Mouse (Mus musculus) forebrain, embryonic 15.5 days (tissue): ENCODE measurements around the gene Fkbp15. TPM values are rescaled to one million over a fixed set of nuclear protein-coding genes. Genes with fewer than 3 reads are reported as not detected.

Source experiments
- ATAC-seq: fragments of 200-750 bp; cut with Nextera tagmentation; replicated peaks from 2 replicates; pipeline ENCODE4 v1.8.0; 2017; ENCODE audit warnings: mild to moderate bottlenecking, moderate TSS enrichment, moderate library complexity
- H3K27ac ChIP-seq: fragments of 300-500 bp; sonication (generic); replicated peaks from 2 replicates; pipeline ENCODE4 v1.5.1; 2015; ENCODE audit warnings: mild to moderate bottlenecking, inconsistent platforms
- H3K27me3 ChIP-seq: fragments of 300-500 bp; sonication (generic); 2 replicates; pipeline ENCODE4 v1.6.1; 2015; ENCODE audit warnings: inconsistent platforms
- H3K36me3 ChIP-seq: fragments of 300-500 bp; sonication (generic); 2 replicates; pipeline ENCODE4 v1.6.1; 2015; ENCODE audit warnings: mild to moderate bottlenecking, inconsistent platforms
- H3K4me1 ChIP-seq: fragments of 300-500 bp; sonication (generic); 2 replicates; pipeline ENCODE4 v1.6.1; 2015; ENCODE audit warnings: inconsistent platforms
- H3K4me2 ChIP-seq: fragments of 300-500 bp; sonication (generic); replicated peaks from 2 replicates; pipeline ENCODE4 v1.6.1; 2015; ENCODE audit warnings: mild to moderate bottlenecking, inconsistent platforms
- H3K4me3 ChIP-seq: fragments of 300-500 bp; sonication (generic); 2 replicates; pipeline ENCODE4 v1.5.1; 2015; ENCODE audit warnings: mild to moderate bottlenecking, inconsistent platforms
- H3K9ac ChIP-seq: fragments of 300-500 bp; sonication (generic); replicated peaks from 2 replicates; pipeline ENCODE4 v1.6.1; 2015; ENCODE audit warnings: mild to moderate bottlenecking, inconsistent platforms
- H3K9me3 ChIP-seq: fragments of 300-500 bp; sonication (generic); 2 replicates; pipeline ENCODE4 v1.6.1; 2016; ENCODE audit warnings: inconsistent platforms
- WGBS: fragments of 180-500 bp; shearing (Covaris S2); methylation state at CpG from one replicate; pipeline ENCODE4 v1.1.7; 2015; ENCODE audit warnings: mixed read lengths; 5-methylcytosine and 5-hydroxymethylcytosine counted together
- polyA plus RNA-seq: library from polyadenylated mRNA; unstranded; fragments of >200 nt; fragmentation: Nextera tagmentation; extraction: Ambion mirVana; gene quantifications from 2 replicates; pipeline ENCODE4 v1.2.1, GENCODE M21; 2015

The Fkbp15 gene
- polyA plus RNA-seq, 1 experiment from 2014 or later = 22.8 TPM

GRCm38 (mm10) chr4:62306840-62307239 is 53.5 kb downstream of the Fkbp15 start:
- peaks cover 55% of the 10 kb centered on the region for H3K36me3 ChIP-seq

GRCm38 (mm10) chr4:62306301-62306700 is 54.0 kb downstream of the Fkbp15 start:
- no peaks in the 10 kb centered on the region for H3K4me1 ChIP-seq
- no peak overlapping the region for H3K4me3 ChIP-seq
- no peak overlapping the region for H3K9ac ChIP-seq
- no peak overlapping the region for H3K4me2 ChIP-seq
- H3K27me3 ChIP-seq = no peaks in the 10 kb centered on the region
- peaks cover 57% of the 10 kb centered on the region for H3K36me3 ChIP-seq
- no peak overlapping the region for H3K27ac ChIP-seq
- no peak for ATAC-seq
- no peaks in the 10 kb centered on the region for H3K9me3 ChIP-seq
- WGBS = 92% methylated on average over 1 of the region's 1 CpGs

More at GRCm38 (mm10) chr4:62306840-62307239, 53.5 kb downstream of the Fkbp15 start:
- no peak for ATAC-seq
- no peaks in the 10 kb centered on the region for H3K27me3 ChIP-seq
- H3K9me3 ChIP-seq = no peaks in the 10 kb centered on the region
- H3K9ac ChIP-seq = no peak overlapping the region
- H3K4me3 ChIP-seq = no peak overlapping the region
- WGBS = 66% methylated on average over 4 of the region's 4 CpGs
- H3K4me2 ChIP-seq = no peak overlapping the region
- no peak overlapping the region for H3K27ac ChIP-seq
- no peaks in the 10 kb centered on the region for H3K4me1 ChIP-seq

- Histone ChIP-seq H3K9me3 (no peaks in the 10 kb centered on the region), H3K9ac (no peak overlapping the region), H3K36me3 (peaks cover 75% of the 10 kb centered on the region), H3K27ac (no peak overlapping the region), H3K4me1 (no peaks in the 10 kb centered on the region), H3K27me3 (no peaks in the 10 kb centered on the region), H3K4me2 (no peak overlapping the region), H3K4me3 (no peak overlapping the region)
- ATAC-seq = no peak
- 94% methylated on average over 1 of the region's 1 CpGs for WGBS
Measured at GRCm38 (mm10) chr4:62303288-62303687, 57.1 kb downstream of the Fkbp15 start.

- ATAC-seq = no peak
- H3K36me3 ChIP-seq = peaks cover 76% of the 10 kb centered on the region
- H3K9me3 ChIP-seq = no peaks in the 10 kb centered on the region
Measured at GRCm38 (mm10) chr4:62302795-62303194, 57.6 kb downstream of the Fkbp15 start.

DNA sequence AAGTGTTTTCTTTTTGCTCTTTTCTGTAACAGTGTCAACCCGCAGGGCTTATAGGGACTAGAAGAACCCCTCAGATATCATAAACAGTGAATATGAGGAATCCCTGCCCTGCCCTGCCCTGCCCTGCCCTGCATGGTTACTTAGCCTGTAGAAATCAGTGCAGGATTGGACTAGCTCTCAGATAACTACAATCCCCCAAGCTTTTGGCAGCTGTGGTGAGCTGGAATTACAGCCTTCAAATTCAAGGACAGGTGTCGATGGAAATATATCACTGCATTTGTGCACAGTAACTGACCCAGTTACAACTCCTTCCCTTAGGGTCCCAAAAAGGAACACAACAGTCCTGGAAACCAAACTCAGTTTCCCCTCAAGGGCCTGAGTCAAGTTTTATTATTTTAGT is 60.3 kb downstream of the Fkbp15 start:
- H3K9me3 ChIP-seq = no peaks in the 10 kb centered on the region
- peaks cover 79% of the 10 kb centered on the region for H3K36me3 ChIP-seq
- H3K27me3 ChIP-seq = no peaks in the 10 kb centered on the region
- H3K9ac ChIP-seq = no peak overlapping the region
- H3K27ac ChIP-seq = no peak overlapping the region
- WGBS = 97% methylated on average over 2 of the region's 2 CpGs
- no peaks in the 10 kb centered on the region for H3K4me1 ChIP-seq
- no peak overlapping the region for H3K4me3 ChIP-seq
- ATAC-seq = no peak
- no peak overlapping the region for H3K4me2 ChIP-seq

More at GRCm38 (mm10) chr4:62302795-62303194, 57.6 kb downstream of the Fkbp15 start:
- H3K4me2 ChIP-seq = no peak overlapping the region
- no peaks in the 10 kb centered on the region for H3K4me1 ChIP-seq
- H3K9ac ChIP-seq = no peak overlapping the region
- WGBS = 76% methylated on average over 2 of the region's 2 CpGs
- H3K27ac ChIP-seq = no peak overlapping the region
- H3K4me3 ChIP-seq = no peak overlapping the region
- no peaks in the 10 kb centered on the region for H3K27me3 ChIP-seq

DNA sequence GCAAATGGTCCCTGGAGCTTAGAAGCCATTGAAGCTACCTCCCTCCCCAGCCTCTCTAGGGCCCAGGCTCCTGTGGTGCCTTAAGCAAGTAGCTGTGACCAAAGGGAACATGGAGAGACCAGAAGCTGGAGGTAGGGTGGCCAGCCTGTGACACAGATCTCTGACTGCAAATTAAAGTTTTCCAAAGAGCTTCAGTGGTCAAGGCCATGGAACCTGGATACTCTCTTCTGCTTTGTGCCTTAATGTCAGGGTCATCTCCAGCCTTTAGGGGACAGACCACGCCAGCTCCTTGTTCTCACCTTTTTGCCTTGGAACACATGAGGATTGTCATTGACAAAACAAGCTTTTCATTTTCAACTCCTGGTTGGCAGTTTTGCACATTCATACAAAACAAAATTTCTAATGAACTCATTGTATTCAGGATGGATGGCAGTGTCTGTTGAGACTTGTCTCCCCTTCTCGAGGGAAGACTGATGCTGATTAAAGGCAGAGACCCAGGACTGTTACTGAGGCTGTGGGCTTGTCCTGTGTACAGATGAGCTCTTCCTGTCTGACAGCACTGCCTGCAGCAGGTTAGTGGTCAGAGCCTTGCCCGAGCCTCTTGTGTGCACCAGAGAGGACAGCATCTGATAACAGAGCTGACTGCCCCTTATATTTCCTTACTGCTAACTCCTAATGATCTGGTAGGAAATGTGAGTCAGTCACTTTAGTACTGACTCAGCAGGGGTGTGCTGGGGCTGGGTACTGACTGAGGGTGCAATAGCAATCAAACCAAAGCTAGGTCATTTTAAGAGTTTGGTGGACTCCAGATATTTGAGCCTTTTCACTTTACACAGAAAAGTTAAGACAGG is 62.8 kb downstream of the Fkbp15 start:
- Histone ChIP-seq H3K4me2 (no peak overlapping the region), H3K27ac (no peak overlapping the region), H3K27me3 (no peaks in the 10 kb centered on the region), H3K36me3 (peaks cover 69% of the 10 kb centered on the region), H3K9me3 (no peaks in the 10 kb centered on the region), H3K9ac (no peak overlapping the region), H3K4me3 (no peak overlapping the region), H3K4me1 (no peaks in the 10 kb centered on the region)
- no peak for ATAC-seq
- WGBS = 88% methylated on average over 3 of the region's 3 CpGs

- Histone ChIP-seq H3K27ac (no peak overlapping the region), H3K4me3 (no peak overlapping the region), H3K36me3 (peaks cover 48% of the 10 kb centered on the region), H3K27me3 (no peaks in the 10 kb centered on the region), H3K9me3 (no peaks in the 10 kb centered on the region), H3K4me2 (no peak overlapping the region), H3K9ac (no peak overlapping the region), H3K4me1 (no peaks in the 10 kb centered on the region)
- ATAC-seq = no peak
- 96% methylated on average over 1 of the region's 1 CpGs for WGBS
Measured at GRCm38 (mm10) chr4:62294741-62295140, 65.6 kb downstream of the Fkbp15 start.

- H3K9ac ChIP-seq = no peak overlapping the region
- H3K4me1 ChIP-seq = no peaks in the 10 kb centered on the region; the same call in 1 of the 2 replicates
- H3K4me2 ChIP-seq = no peak overlapping the region
- H3K4me3 ChIP-seq = no peak overlapping the region
- no peak overlapping the region for H3K27ac ChIP-seq
- H3K9me3 ChIP-seq = no peaks in the 10 kb centered on the region
- 74% methylated on average over 10 of the region's 10 CpGs for WGBS
- no peaks in the 10 kb centered on the region for H3K27me3 ChIP-seq
- peaks cover 35% of the 10 kb centered on the region for H3K36me3 ChIP-seq
- ATAC-seq = no peak
Measured at GRCm38 (mm10) chr4:62293219-62293861, 67.0 kb downstream of the Fkbp15 start.

DNA sequence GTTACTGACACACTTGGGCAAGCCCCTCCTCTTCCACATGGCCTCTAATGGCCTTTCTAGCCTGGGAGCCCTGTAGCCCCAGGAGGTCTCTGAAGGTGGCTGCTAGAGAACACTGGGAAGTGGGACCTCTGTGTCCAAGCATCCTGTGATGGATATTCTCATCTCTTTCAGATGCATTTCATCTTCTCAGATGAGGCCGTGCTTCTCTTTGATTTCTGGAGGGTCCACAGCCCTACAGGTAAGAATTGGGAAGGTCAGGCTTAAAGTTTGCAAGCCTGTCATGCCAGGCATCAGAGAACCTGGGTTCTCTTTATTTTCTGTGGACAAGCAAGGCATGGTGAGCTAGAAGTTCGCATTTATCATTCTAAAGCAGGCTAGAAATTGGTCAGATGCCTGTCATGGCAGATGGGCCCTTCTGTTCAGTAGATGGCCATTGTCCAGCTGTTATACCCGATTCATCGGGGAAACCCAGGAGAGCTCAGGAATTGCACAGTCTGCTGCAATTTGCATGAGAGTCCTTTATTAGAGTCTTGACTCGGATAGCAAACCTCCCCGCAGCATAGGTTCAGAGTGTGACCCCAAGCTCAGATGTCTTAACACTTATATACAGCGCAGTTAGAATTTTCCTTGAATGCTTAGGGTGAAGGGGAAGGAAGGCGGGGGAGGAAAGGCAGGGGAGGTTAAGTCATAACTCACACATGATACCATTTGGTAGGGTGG is 67.7 kb downstream of the Fkbp15 start:
- WGBS = 76% methylated on average over 8 of the region's 8 CpGs
- H3K36me3 ChIP-seq = peaks cover 28% of the 10 kb centered on the region
- H3K4me2 ChIP-seq = no peak overlapping the region
- no peak overlapping the region for H3K9ac ChIP-seq
- H3K4me3 ChIP-seq = no peak overlapping the region
- no peak overlapping the region for H3K27ac ChIP-seq
- H3K27me3 ChIP-seq = no peaks in the 10 kb centered on the region
- peaks cover 5% of the 10 kb centered on the region for H3K4me1 ChIP-seq
- no peaks in the 10 kb centered on the region for H3K9me3 ChIP-seq
- ATAC-seq = no peak

GRCm38 (mm10) chr4:62290816-62291505 is 69.4 kb downstream of the Fkbp15 start:
- H3K9ac ChIP-seq = no peak overlapping the region
- H3K27me3 ChIP-seq = no peaks in the 10 kb centered on the region
- H3K36me3 ChIP-seq = peaks cover 12% of the 10 kb centered on the region
- WGBS = 92% methylated on average over 9 of the region's 9 CpGs
- no peaks in the 10 kb centered on the region for H3K9me3 ChIP-seq
- H3K27ac ChIP-seq = no peak overlapping the region
- H3K4me1 ChIP-seq = peaks cover 15% of the 10 kb centered on the region
- no peak for ATAC-seq
- no peak overlapping the region for H3K4me2 ChIP-seq
- no peak overlapping the region for H3K4me3 ChIP-seq

DNA sequence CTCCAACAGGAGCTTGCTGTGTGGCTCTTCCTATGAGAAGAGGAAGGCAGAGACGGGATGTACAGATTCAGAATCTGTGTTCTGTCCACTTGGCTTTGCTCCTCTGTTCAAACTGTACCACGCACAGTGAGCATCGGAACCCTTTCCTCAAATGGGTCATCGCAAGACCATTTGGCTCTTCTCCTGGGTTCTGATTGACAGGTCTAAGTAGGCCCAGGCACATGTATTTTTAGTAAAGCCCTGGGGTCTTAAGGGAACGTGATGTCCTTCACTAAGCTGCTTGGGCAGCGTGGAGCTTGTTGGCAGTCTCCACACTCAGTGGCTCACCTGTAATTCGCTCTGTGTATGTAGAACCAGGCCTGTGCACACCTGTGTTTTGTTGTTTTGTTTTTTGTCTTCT is 71.1 kb downstream of the Fkbp15 start:
- H3K9ac ChIP-seq = no peak overlapping the region
- H3K4me3 ChIP-seq = no peak overlapping the region
- 90% methylated on average over 7 of the region's 7 CpGs for WGBS
- H3K27me3 ChIP-seq = no peaks in the 10 kb centered on the region
- H3K36me3 ChIP-seq = peaks cover 10% of the 10 kb centered on the region
- H3K4me2 ChIP-seq = no peak overlapping the region
- H3K27ac ChIP-seq = no peak overlapping the region
- peaks cover 18% of the 10 kb centered on the region for H3K4me1 ChIP-seq
- no peaks in the 10 kb centered on the region for H3K9me3 ChIP-seq
- ATAC-seq = no peak
